Mouse (Mus musculus): Measurements from ENCODE around the gene Atf7ip2. TPM values are rescaled to one million over a fixed set of nuclear protein-coding genes. Genes with fewer than 3 reads are reported as not detected.

Gene Atf7ip2
- total RNA-seq, 2 experiments from 2014 or later = not detected

- intact Hi-C loops (cut with DNase I) = no loop called here
These were observed 94.2 kb downstream of the Atf7ip2 start for GRCm38 (mm10) chr16:10286513-10287268.

GRCm38 (mm10) chr16:10288115-10288514, 95.6 kb downstream of the Atf7ip2 start:
- intact Hi-C loops (cut with DNase I) = no loop called here
- no peak for DNase-seq (ENCODE audit: low spot score in 2 of 2)

More at GRCm38 (mm10) chr16:10286513-10287268, 94.2 kb downstream of the Atf7ip2 start:
- DNase-seq (ENCODE audit: low spot score in 2 of 2) = peak; percentile 15 to 18

GRCm38 (mm10) chr16:10297696-10298644, 105.5 kb downstream of the Atf7ip2 start:
- intact Hi-C loops (cut with DNase I) = no loop called here
- DNase-seq (ENCODE audit: low spot score in 2 of 2) = no peak

GRCm38 (mm10) chr16:10299637-10300036, 107.1 kb downstream of the Atf7ip2 start:
- no peak for DNase-seq (ENCODE audit: low spot score in 2 of 2)
- intact Hi-C loops (cut with DNase I) = no loop called here

- no peak for DNase-seq (ENCODE audit: low spot score in 2 of 2)
- intact Hi-C loops (cut with DNase I) = no loop called here
These were observed 108.0 kb downstream of the Atf7ip2 start for GRCm38 (mm10) chr16:10300231-10301186.

Small RNA genes lying within 50 kb of the gene (microRNA-seq; reads per million reads assigned to microRNA genes)
- not detected for gene Gm22932

Other genes starting within 250 kb of the Atf7ip2 start
- gene Grin2a, start 197.2 kb upstream of the Atf7ip2 start, total RNA-seq (2021) = 100 to 1,000 TPM; 242 to 256 TPM
- not detected for gene Rpl39l, start 22.5 kb upstream of the Atf7ip2 start, total RNA-seq (2021)
- gene Emp2, start 121.3 kb downstream of the Atf7ip2 start, total RNA-seq (2021) = 10 to 100 TPM; 12.2 to 12.9 TPM
- 1 to 10 TPM; 7.8 to 8.7 TPM for gene Tekt5, start 202.8 kb downstream of the Atf7ip2 start, total RNA-seq (2021)
- gene Nubp1, start 219.2 kb downstream of the Atf7ip2 start, total RNA-seq (2021) = 10 to 100 TPM; 17.4 to 17.6 TPM

All from left cerebral cortex, postnatal 36 days (tissue).